Mouse (Mus musculus): Measurements from ENCODE around the gene Ggta1. TPM values are rescaled to one million over a fixed set of nuclear protein-coding genes. Genes with fewer than 3 reads are reported as not detected.

Ggta1 gene
- polyA plus RNA-seq, 1 experiment = 1.9 TPM

DNA sequence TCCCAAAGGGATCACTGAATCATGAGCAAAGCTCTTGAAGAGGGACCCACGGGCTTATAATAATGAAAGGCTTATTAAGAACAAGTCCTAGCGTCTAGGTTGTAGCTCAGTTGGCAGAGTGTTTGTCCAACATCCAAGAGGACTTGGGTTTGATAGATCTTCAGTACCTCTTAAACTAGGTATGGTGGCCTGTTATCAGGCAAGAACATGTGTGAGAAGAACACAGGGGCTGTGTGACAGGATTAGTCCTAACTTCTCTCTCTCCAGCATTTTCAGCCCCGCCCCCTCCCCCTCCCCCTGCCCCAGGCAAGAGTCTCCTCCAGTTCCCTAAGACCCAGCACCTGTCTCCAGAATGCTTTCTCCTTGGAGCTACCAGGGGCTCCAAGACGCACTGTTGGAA, 12.2 kb downstream of the Ggta1 start:
- Histone ChIP-seq H3K9me3 (no peaks in the 10 kb centered on the region), H3K4me3 (replicated peaks) (no peak overlapping the region), H3K36me3 (replicated peaks; ENCODE audit: low read length) (peaks cover 73% of the 10 kb centered on the region), H3K4me1 (peaks cover 91% of the 10 kb centered on the region), H3K27me3 (replicated peaks) (peaks cover 6% of the 10 kb centered on the region)
- TF ChIP-seq GATA1 (IDR thresholded peaks at IDR 0.05; ENCODE audit: borderline replicate concordance, low read length) (no peak), FLI1 (IDR thresholded peaks at IDR 0.05; ENCODE audit: low read length) (no peak)

DNA sequence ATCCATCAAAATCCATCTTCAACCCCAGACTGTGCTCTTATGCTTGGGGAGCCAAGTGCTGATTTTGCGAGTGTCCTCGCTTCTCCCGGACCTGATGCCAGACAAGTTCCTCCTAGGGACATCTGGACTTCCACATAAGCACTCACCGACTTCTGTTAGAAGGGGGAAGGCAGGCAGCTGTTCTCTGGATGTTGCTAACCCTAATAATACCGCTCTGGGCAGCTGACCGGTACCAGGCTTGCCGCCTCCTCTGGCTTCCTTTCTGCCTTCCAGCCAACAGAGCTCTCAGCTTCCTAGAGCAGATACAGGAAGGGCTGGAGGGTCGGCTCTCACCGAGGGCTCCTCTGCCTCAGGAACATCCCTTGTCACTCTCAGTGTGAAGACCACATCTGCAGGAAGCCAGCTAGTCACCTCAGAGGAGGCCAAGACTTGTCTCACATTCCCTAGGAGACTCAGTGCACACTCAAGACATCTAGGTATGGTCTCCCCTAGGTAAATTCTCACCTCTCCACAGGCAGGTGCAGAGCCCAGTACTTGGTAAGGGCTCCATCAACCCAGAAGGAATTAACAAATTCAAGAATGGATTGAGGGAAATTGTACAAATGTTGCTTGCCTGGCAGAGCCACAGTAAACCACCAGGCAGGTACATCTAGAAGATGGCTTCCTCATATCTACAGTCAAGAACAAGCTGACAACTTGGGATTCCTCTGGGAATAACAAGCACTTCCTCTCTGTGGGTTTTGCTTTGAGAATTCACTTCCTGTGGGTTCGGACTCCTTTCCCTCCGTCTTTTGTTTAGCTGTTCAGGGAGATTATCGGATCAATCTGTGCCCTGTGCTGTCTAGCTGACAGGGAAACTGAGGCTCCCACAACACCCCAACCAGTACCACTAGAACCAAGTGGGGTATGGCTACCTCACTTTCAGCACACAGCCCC, 13.1 kb downstream of the Ggta1 start:
- peaks cover 77% of the 10 kb centered on the region for H3K36me3 ChIP-seq (replicated peaks; ENCODE audit: low read length)
- TF ChIP-seq FLI1 (IDR thresholded peaks at IDR 0.05; ENCODE audit: low read length) (no peak), GATA1 (IDR thresholded peaks at IDR 0.05; ENCODE audit: borderline replicate concordance, low read length) (no peak)
- no peaks in the 10 kb centered on the region for H3K9me3 ChIP-seq
- H3K4me1 ChIP-seq = peaks cover 96% of the 10 kb centered on the region
- peaks cover 6% of the 10 kb centered on the region for H3K27me3 ChIP-seq (replicated peaks)
- H3K4me3 ChIP-seq (replicated peaks) = peak overlapping the region; percentile 11

DNA sequence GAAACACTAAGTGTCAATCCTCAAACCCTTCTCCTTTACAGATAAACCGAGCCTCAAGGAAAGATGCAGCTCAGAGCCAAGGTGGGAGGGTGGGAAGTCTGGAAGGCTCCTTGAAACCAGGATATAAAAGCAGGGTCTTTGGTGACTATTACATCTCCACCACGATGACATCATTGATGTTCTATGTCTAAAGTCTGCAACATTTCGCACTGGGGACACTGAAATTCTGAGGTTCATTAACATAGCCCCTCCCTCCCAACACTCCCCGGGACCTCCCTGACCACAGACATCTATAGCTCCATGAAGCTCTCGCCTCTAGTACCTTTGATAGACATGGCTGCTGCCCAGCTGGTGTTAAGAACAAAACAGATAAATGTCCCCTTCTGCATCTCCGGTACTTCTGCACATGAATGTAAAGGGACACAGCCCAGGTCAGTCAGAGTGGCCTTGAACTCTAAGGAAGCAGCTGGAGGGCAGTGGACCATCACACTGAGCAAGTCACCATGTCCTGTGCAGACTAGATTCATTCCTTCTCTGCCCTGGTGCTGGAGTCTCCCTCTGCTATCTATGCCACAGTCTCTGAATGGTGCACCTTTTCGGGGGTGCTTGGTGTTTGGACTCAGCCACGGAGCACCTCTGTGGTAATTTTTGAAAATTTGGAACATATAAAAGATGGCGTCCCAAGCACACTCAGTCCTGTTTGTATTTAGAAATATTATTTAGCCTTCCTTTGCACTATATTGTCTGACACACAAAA, 13.9 kb downstream of the Ggta1 start:
- Histone ChIP-seq H3K4me3 (replicated peaks) (peak overlapping the region; percentile 40), H3K4me1 (peaks cover 98% of the 10 kb centered on the region), H3K9me3 (no peaks in the 10 kb centered on the region), H3K27me3 (replicated peaks) (peaks cover 6% of the 10 kb centered on the region), H3K36me3 (replicated peaks; ENCODE audit: low read length) (peaks cover 74% of the 10 kb centered on the region)
- TF ChIP-seq GATA1 (IDR thresholded peaks at IDR 0.05; ENCODE audit: borderline replicate concordance, low read length) = no peak
- TF ChIP-seq FLI1 (IDR thresholded peaks at IDR 0.05; ENCODE audit: low read length) = no peak

DNA sequence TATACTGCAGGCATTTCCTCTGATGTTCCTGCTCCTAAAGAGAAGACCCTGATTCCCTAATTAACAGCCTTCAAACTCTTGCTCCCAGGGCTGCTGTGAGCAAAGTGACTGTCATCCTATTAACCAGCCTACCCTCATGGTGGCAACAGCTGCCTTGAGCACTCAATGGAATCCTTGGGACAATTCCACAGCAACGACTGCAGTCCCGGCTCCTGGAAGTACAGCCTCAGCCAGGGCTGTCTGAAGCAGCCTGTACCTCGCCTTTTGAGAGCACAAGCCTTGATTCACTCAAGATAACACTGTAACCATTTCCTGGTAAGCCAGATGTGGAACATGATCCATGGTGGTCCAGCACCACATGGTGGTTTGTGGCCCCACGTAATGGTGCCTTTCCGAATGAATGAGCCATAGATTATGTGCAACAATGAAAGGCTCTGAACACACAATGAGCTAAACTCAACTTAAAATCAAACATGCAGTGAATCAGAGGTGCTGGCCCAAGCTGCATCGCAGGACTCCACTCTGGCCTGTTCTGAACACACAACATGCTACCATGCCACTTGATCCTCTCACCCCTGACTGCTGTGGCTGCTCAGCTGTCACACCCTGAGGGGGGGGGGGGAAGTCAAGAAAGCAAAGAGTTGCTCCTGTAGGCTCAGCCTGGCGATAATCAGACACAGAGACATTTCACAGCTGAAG, 14.7 kb downstream of the Ggta1 start:
- TF ChIP-seq FLI1 (IDR thresholded peaks at IDR 0.05; ENCODE audit: low read length) (no peak), GATA1 (IDR thresholded peaks at IDR 0.05; ENCODE audit: borderline replicate concordance, low read length) (no peak)
- Histone ChIP-seq H3K4me1 (peaks cover 98% of the 10 kb centered on the region), H3K4me3 (replicated peaks) (no peak overlapping the region), H3K9me3 (no peaks in the 10 kb centered on the region), H3K27me3 (replicated peaks) (peaks cover 6% of the 10 kb centered on the region), H3K36me3 (replicated peaks; ENCODE audit: low read length) (peaks cover 75% of the 10 kb centered on the region)

DNA sequence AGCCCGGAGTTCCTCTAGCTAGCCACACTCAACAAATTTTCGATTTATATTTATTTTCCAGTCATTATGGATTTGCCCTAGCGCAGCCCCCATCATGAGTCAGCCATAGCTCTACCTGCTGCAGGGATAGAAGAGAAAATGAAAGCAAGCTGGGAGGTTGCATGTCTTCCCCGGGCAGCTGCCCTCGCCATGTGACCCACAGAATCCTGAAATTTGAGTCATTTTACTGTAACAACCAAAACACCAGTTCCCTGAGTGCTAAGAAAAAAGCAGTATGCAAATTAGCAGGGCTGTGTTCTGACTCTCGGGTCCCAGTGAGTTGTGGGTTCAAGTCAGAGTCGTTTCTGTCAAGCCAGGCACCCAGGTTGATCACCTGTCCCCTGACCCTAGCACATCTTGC, 15.6 kb downstream of the Ggta1 start:
- peaks cover 97% of the 10 kb centered on the region for H3K4me1 ChIP-seq
- no peaks in the 10 kb centered on the region for H3K9me3 ChIP-seq
- TF ChIP-seq GATA1 (IDR thresholded peaks at IDR 0.05; ENCODE audit: borderline replicate concordance, low read length) (no peak), FLI1 (IDR thresholded peaks at IDR 0.05; ENCODE audit: low read length) (no peak)
- H3K4me3 ChIP-seq (replicated peaks) = peak overlapping the region; percentile 28
- peaks cover 6% of the 10 kb centered on the region for H3K27me3 ChIP-seq (replicated peaks)
- peaks cover 70% of the 10 kb centered on the region for H3K36me3 ChIP-seq (replicated peaks; ENCODE audit: low read length)

DNA sequence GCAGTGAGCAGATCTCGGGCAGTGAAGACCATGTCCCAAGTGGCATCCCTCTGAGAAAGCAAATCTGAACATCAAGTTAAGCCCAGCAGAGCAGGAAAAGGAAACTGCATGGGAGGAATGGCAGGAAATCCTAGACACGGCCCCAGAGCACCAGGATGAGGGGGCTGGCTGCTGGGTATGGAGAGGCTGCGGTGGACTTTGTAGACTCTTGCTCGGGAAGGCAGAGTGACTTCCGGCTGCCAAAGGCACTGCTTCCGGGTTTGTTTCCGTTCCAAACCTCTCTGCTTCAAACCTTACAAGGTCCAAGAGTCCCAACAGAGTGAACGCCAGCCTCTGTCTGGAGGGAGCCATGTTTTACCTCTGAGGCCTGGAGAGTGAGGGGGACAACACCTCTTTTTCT, 16.2 kb downstream of the Ggta1 start:
- Histone ChIP-seq H3K27me3 (replicated peaks) (peaks cover 5% of the 10 kb centered on the region), H3K36me3 (replicated peaks; ENCODE audit: low read length) (peaks cover 70% of the 10 kb centered on the region), H3K4me1 (peaks cover 97% of the 10 kb centered on the region), H3K4me3 (replicated peaks) (peak overlapping the region; percentile 65), H3K9me3 (no peaks in the 10 kb centered on the region)
- TF ChIP-seq FLI1 (IDR thresholded peaks at IDR 0.05; ENCODE audit: low read length) = no peak
- no peak for TF ChIP-seq GATA1 (IDR thresholded peaks at IDR 0.05; ENCODE audit: borderline replicate concordance, low read length)

DNA sequence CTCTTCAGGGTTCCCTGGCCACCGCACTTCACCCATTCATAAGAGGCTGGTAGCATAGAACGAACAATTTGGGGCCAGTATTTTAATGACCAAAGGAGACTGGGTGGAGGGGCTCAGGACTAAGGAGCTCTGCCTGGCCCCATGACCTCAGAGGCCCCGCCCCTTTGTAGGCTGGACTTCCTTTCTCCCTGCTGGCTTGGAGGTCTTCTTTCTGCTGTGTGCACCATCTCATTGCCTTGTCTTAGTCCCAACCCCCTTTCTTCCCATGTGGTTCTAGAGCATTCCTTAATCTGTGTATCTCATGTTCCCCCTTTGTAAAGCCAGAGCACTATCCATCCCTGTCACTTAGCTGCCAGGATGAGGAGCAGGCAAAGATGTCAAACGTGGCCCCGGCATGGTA, 16.7 kb downstream of the Ggta1 start:
- no peak for TF ChIP-seq FLI1 (IDR thresholded peaks at IDR 0.05; ENCODE audit: low read length)
- TF ChIP-seq GATA1 (IDR thresholded peaks at IDR 0.05; ENCODE audit: borderline replicate concordance, low read length) = no peak
- Histone ChIP-seq H3K4me1 (peaks cover 97% of the 10 kb centered on the region), H3K4me3 (replicated peaks) (peak overlapping the region; percentile 65), H3K9me3 (no peaks in the 10 kb centered on the region), H3K36me3 (replicated peaks; ENCODE audit: low read length) (peaks cover 70% of the 10 kb centered on the region), H3K27me3 (replicated peaks) (peaks cover 5% of the 10 kb centered on the region)

DNA sequence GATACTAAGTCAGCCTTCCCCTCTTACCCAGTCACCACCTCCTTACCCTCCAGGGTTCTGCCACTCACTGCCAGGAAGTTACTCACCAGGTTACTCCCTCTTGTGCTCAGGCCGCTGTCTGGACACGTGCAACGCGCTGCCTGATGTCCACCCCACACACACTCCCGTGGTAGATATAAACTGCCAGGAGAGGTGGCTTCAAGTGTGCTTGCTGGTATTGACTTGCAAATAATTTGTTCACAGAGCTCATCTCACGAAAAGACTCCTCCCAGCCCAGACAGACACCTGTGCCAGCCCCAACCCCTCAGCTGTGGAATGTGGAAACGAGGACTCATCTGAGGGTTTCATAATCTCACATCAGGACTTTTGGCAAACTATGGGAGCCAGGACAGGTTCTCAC, 17.4 kb downstream of the Ggta1 start:
- peaks cover 97% of the 10 kb centered on the region for H3K4me1 ChIP-seq
- TF ChIP-seq GATA1 (IDR thresholded peaks at IDR 0.05; ENCODE audit: borderline replicate concordance, low read length) (no peak), FLI1 (IDR thresholded peaks at IDR 0.05; ENCODE audit: low read length) (no peak)
- H3K27me3 ChIP-seq (replicated peaks) = peaks cover 5% of the 10 kb centered on the region
- H3K9me3 ChIP-seq = no peaks in the 10 kb centered on the region
- peaks cover 74% of the 10 kb centered on the region for H3K36me3 ChIP-seq (replicated peaks; ENCODE audit: low read length)
- H3K4me3 ChIP-seq (replicated peaks) = peak overlapping the region; percentile 89

DNA sequence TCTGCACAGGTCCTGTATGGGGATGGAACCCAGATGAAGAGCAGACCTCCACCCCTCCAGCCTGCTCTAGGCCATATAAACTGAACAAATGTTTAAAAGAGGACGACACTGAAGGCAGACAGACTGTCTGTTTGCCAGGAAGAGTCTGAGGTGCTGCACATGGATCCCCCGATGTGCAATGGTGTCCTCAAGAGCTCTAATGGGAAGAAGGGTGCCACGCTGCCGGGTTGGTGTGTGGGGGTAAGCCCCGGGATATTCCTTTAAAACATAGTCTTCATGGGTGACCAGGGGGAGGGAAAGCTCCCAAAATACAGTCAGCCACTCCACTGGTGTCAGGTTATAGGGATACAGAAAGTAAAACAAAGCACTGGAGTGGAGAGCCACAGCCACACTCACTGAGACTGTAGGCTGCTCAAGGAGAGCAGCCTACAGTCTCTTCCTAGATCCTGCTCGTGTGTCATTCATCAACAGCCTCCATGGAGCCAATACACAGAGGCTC, 18.2 kb downstream of the Ggta1 start:
- TF ChIP-seq GATA1 (IDR thresholded peaks at IDR 0.05; ENCODE audit: borderline replicate concordance, low read length) (no peak), FLI1 (IDR thresholded peaks at IDR 0.05; ENCODE audit: low read length) (no peak)
- H3K36me3 ChIP-seq (replicated peaks; ENCODE audit: low read length) = peaks cover 72% of the 10 kb centered on the region
- H3K4me3 ChIP-seq (replicated peaks) = peak overlapping the region; percentile 89
- H3K4me1 ChIP-seq = peaks cover 95% of the 10 kb centered on the region
- no peaks in the 10 kb centered on the region for H3K9me3 ChIP-seq
- H3K27me3 ChIP-seq (replicated peaks) = peaks cover 5% of the 10 kb centered on the region

Data from megakaryocyte, embryonic 14.5 days (primary cell).